Mouse (Mus musculus) stomach, postnatal 0 days (tissue): Measurements from ENCODE around the gene Fars2.

Source experiments
- CTCF ChIP-seq: IDR thresholded peaks from 2 replicates; pipeline ENCODE4 v1.5.1; 2016; ENCODE audit warnings: antibody characterized with exemption, low read depth, mild to moderate bottlenecking, moderate library complexity
- EP300 ChIP-seq: optimal IDR thresholded peaks from 2 replicates; pipeline ENCODE3; 2016; ENCODE audit warnings: antibody characterized with exemption

- no peak for TF ChIP-seq CTCF
- TF ChIP-seq EP300: no peak
Measured at GRCm38 (mm10) chr13:36156340-36156931, 39.2 kb downstream of the Fars2 start.
